Mouse (Mus musculus) urinary bladder, adult 18-20 months (tissue): ENCODE measurements around the gene Aspscr1.

ENCODE experiments used
- DNase-seq, 2 experiments: peaks; one replicate each; pipeline ENCODE4 v3.0.0; 2022; ENCODE audit warnings: low spot score in 2 of 2, mixed read lengths in 2 of 2

Gene Aspscr1

GRCm38 (mm10) chr11:120672687-120673593 is at the start of gene Aspscr1:
Gene Aspscr1, plus strand, starts transcription at chr11:120672973.
- DNase-seq = peak; percentile 91 to 92

GRCm38 (mm10) chr11:120623961-120624679 is 48.7 kb upstream of the Aspscr1 start:
- DNase-seq = peak; percentile 55 to 56

GRCm38 (mm10) chr11:120624680-120625111 is 48.1 kb upstream of the Aspscr1 start:
- DNase-seq = peak; percentile 56 to 77

GRCm38 (mm10) chr11:120625152-120625775 is 47.5 kb upstream of the Aspscr1 start, which contains the start of gene Sirt7:
Gene Sirt7, minus strand, starts transcription at chr11:120625240.
- no peak for DNase-seq

GRCm38 (mm10) chr11:120626785-120627467 is 45.8 kb upstream of the Aspscr1 start:
- no peak for DNase-seq

GRCm38 (mm10) chr11:120627468-120628300 is 45.1 kb upstream of the Aspscr1 start:
- no peak for DNase-seq

- no peak for DNase-seq
Observed at GRCm38 (mm10) chr11:120628601-120629340, 44.0 kb upstream of the Aspscr1 start.

- no peak for DNase-seq
Observed at GRCm38 (mm10) chr11:120629341-120629730, 43.4 kb upstream of the Aspscr1 start.

GRCm38 (mm10) chr11:120629911-120630310 is 42.9 kb upstream of the Aspscr1 start:
- DNase-seq = peak in 1 of 2 experiments; percentile 46

- no peak for DNase-seq
Observed at GRCm38 (mm10) chr11:120630401-120630871, 42.3 kb upstream of the Aspscr1 start.

- no peak for DNase-seq
Observed at GRCm38 (mm10) chr11:120630881-120631725, 41.7 kb upstream of the Aspscr1 start.

- no peak for DNase-seq
Observed at GRCm38 (mm10) chr11:120631726-120632448, 40.9 kb upstream of the Aspscr1 start.

GRCm38 (mm10) chr11:120632559-120633519 is 39.9 kb upstream of the Aspscr1 start:
- peak; percentile 63 to 72 for DNase-seq

GRCm38 (mm10) chr11:120633520-120634343 is 39.0 kb upstream of the Aspscr1 start, which contains the start of gene Mafg:
Gene Mafg, minus strand, starts transcription at chr11:120633600.
- peak; percentile 82 to 89 for DNase-seq

- DNase-seq = no peak
Observed at GRCm38 (mm10) chr11:120634810-120635209, 38.0 kb upstream of the Aspscr1 start.

GRCm38 (mm10) chr11:120641255-120641654 is 31.5 kb upstream of the Aspscr1 start:
- DNase-seq = no peak
